Mouse (Mus musculus) colon, adult 2 months (tissue): ENCODE data around the gene Mrgprb5. TPM values are rescaled to one million over a fixed set of nuclear protein-coding genes. Genes with fewer than 3 reads are reported as not detected.

Experiments used
- polyA plus RNA-seq: library from polyadenylated mRNA; depleted of rRNA; stranded (reverse); fragments of >200 nt; gene quantifications from 2 replicates; pipeline ENCODE4 v1.2.3, GENCODE M21; 2012; rRNA removed

Gene Mrgprb5
- not detected in 2 replicates for polyA plus RNA-seq

DNA sequence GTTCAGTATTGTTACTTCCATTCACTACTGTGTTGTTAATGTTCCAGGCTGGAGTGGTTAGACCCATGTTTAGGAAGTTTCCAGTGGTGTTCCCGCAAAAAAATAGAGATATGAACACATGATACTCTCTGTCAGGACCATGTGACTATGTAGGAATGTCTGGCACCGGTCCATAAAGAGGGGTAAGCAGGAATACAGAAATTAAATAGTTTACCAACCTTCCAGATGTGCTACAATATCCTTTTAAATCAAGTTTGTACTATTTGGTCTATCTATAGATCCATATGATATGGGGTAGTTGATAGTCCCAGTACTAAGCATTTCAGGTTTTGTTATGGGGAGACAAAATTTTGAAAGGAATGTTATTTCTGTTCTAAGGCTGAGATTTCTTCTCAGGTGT is at the start of gene Mrgprb5:
Gene Mrgprb5, minus strand, starts transcription at position 101 of the 400 bp plus-strand sequence.

DNA sequence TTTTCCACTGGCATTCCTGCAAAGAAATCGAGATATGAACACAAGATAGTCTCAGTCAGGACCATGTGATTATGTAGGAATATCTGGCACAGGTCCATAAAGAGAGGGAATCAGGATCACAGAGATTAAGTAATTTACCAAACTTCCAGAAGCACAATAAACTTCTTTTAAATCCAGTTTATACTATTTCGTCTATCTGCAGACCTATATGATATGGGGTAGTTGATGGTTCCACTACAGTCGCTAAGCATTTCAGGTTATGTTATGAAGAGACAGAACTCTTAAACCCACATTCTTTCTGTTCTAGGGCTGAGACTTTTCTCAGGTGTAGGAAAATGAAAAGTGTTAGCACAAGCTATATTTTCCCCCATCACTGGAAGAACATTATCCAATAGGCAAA is 30.4 kb upstream of the Mrgprb5 start, which contains the start of gene Mrgprb4:
Gene Mrgprb4, minus strand, starts transcription at position 101 of the 400 bp plus-strand sequence.

Other genes with a start within 250 kb of the Mrgprb5 start
- not detected in 2 replicates for gene Mrgpra4, start 186.9 kb downstream of the Mrgprb5 start, polyA plus RNA-seq
- not detected in 2 replicates for gene Mrgprx1, start 141.4 kb downstream of the Mrgprb5 start, polyA plus RNA-seq
- not detected in 2 replicates for gene Mrgprb4, start 30.3 kb upstream of the Mrgprb5 start, polyA plus RNA-seq
- not detected in 2 replicates for gene Mrgprb8, start 219.5 kb upstream of the Mrgprb5 start, polyA plus RNA-seq